Mouse (Mus musculus) olfactory bulb, adult 2 months (tissue): Measurements from ENCODE around the gene Gm42791. TPM values are rescaled to one million over a fixed set of nuclear protein-coding genes. Genes with fewer than 3 reads are reported as not detected.

Experiments used
- H3K27ac ChIP-seq: fragments of 200-500 bp; 2 replicates; pipeline ENCODE4 v1.5.1; 2012; ENCODE audit warnings: low read depth, low read length; ENCODE audit not compliant: insufficient read depth
- H3K4me1 ChIP-seq: fragments of 200-500 bp; 2 replicates; pipeline ENCODE4 v1.6.1; 2012; ENCODE audit warnings: low read length; ENCODE audit not compliant: control insufficient read depth, insufficient read depth
- H3K4me3 ChIP-seq: fragments of 200-500 bp; 2 replicates; pipeline ENCODE4 v1.5.1; 2012; ENCODE audit warnings: mild to moderate bottlenecking, low read depth, low read length, moderate library complexity; ENCODE audit not compliant: insufficient read depth
- CTCF ChIP-seq: fragments of 200-500 bp; IDR thresholded peaks from 2 replicates; pipeline ENCODE4 v1.5.1; 2012; ENCODE audit warnings: low read depth, mild to moderate bottlenecking, low read length, moderate library complexity; ENCODE audit not compliant: insufficient read depth
- POLR2A ChIP-seq: fragments of 200-500 bp; IDR thresholded peaks from 2 replicates; pipeline ENCODE4 v1.6.1; 2012; ENCODE audit warnings: mild to moderate bottlenecking, low read depth, low read length, moderate library complexity; ENCODE audit not compliant: insufficient read depth
- WGBS: fragments of 180-500 bp; shearing (Covaris S2); methylation state at CpG from one replicate; pipeline ENCODE4 v1.1.7; 2018; 5-methylcytosine and 5-hydroxymethylcytosine counted together
- polyA plus RNA-seq: library from polyadenylated mRNA; stranded (reverse); fragments of >200 nt; gene quantifications from 2 replicates; pipeline ENCODE4 v1.2.4, GENCODE M21; 2012; ENCODE audit warnings: low replicate concordance; ENCODE audit not compliant: missing spikeins, insufficient read depth, insufficient read length

Gene Gm42791
- polyA plus RNA-seq, 1 experiment = not detected

- H3K27ac ChIP-seq = no peak overlapping the region
- TF ChIP-seq POLR2A (no peak), CTCF (no peak)
- 58% methylated on average over 13 of the region's 13 CpGs for WGBS
- H3K4me3 ChIP-seq = no peak overlapping the region
- H3K4me1 ChIP-seq = no peaks in the 10 kb centered on the region
Observed at GRCm38 (mm10) chr5:148984961-148985360, 10.0 kb downstream of the Gm42791 start.

GRCm38 (mm10) chr5:148983696-148984095 is 11.3 kb downstream of the Gm42791 start:
- WGBS = 100% methylated on average over 1 of the region's 1 CpGs
- Histone ChIP-seq H3K4me3 (no peak overlapping the region), H3K4me1 (no peaks in the 10 kb centered on the region), H3K27ac (no peak overlapping the region)
- TF ChIP-seq POLR2A = no peak
- no peak for TF ChIP-seq CTCF

GRCm38 (mm10) chr5:148983108-148983664 is 11.8 kb downstream of the Gm42791 start:
- no peaks in the 10 kb centered on the region for H3K4me1 ChIP-seq
- H3K4me3 ChIP-seq = no peak overlapping the region
- WGBS = 84% methylated on average over 12 of the region's 12 CpGs
- TF ChIP-seq CTCF = no peak
- no peak for TF ChIP-seq POLR2A
- no peak overlapping the region for H3K27ac ChIP-seq

- WGBS = 90% methylated on average over 7 of the region's 7 CpGs
Observed at GRCm38 (mm10) chr5:148982396-148982795, 12.6 kb downstream of the Gm42791 start.

GRCm38 (mm10) chr5:148980607-148981006 is 14.3 kb downstream of the Gm42791 start:
- TF ChIP-seq CTCF (no peak), POLR2A (no peak)
- WGBS = 71% methylated on average over 6 of the region's 6 CpGs
- no peak overlapping the region for H3K4me3 ChIP-seq
- no peak overlapping the region for H3K27ac ChIP-seq
- H3K4me1 ChIP-seq = peaks cover 5% of the 10 kb centered on the region

More at GRCm38 (mm10) chr5:148982396-148982795, 12.6 kb downstream of the Gm42791 start:
- Histone ChIP-seq H3K27ac (no peak overlapping the region), H3K4me1 (peaks cover 4% of the 10 kb centered on the region), H3K4me3 (no peak overlapping the region)
- TF ChIP-seq POLR2A (no peak), CTCF (no peak)

GRCm38 (mm10) chr5:148978458-148979165 is 16.3 kb downstream of the Gm42791 start:
- Histone ChIP-seq H3K27ac (no peak overlapping the region), H3K4me3 (no peak overlapping the region), H3K4me1 (peaks cover 5% of the 10 kb centered on the region)
- 74% methylated on average over 18 of the region's 18 CpGs for WGBS
- TF ChIP-seq POLR2A = no peak
- TF ChIP-seq CTCF = no peak

- Histone ChIP-seq H3K27ac (no peak overlapping the region), H3K4me1 (peaks cover 9% of the 10 kb centered on the region), H3K4me3 (no peak overlapping the region)
- 52% methylated on average over 14 of the region's 14 CpGs for WGBS
- TF ChIP-seq POLR2A (no peak), CTCF (no peak)
Observed at GRCm38 (mm10) chr5:148977698-148978457, 17.1 kb downstream of the Gm42791 start.

GRCm38 (mm10) chr5:148976876-148977275 is 18.1 kb downstream of the Gm42791 start:
- TF ChIP-seq CTCF = no peak
- no peak for TF ChIP-seq POLR2A
- H3K4me3 ChIP-seq = no peak overlapping the region
- H3K4me1 ChIP-seq = peaks cover 10% of the 10 kb centered on the region
- no peak overlapping the region for H3K27ac ChIP-seq
- WGBS = 93% methylated on average over 8 of the region's 8 CpGs

- no peak overlapping the region for H3K27ac ChIP-seq
- TF ChIP-seq POLR2A (no peak), CTCF (no peak)
- WGBS = 95% methylated on average over 12 of the region's 12 CpGs
- peaks cover 11% of the 10 kb centered on the region for H3K4me1 ChIP-seq
- no peak overlapping the region for H3K4me3 ChIP-seq
Observed at GRCm38 (mm10) chr5:148975035-148975434, 19.9 kb downstream of the Gm42791 start.
